ENCODE assay signal across 16 mouse cellular contexts in genomic region chr11:107731498-107731897, GRCm38 (mm10). TPM values are rescaled to one million over a fixed set of nuclear protein-coding genes. Genes with fewer than 3 reads are reported as not detected.
A peak's percentile ranks its signal among the peaks of the same experiment; 100 is the strongest.
DNase-seq lines count a peak whose midpoint lies in the region; ATAC-seq and TF ChIP-seq lines count a peak whose summit lies in the region.
"Had no signal": no experiment of that assay in that cellular context is flagged by ENCODE, and none has a peak within 500 bp of the region (broad histone marks: within the 10 kb centered on the region; RNA-seq: fewer than 3 reads in every experiment).

No protein-coding gene starts in this region.

- CTCF ChIA-PET in Patski (lab: Charles Lee): interaction anchor here (2.0 kb wide), 1 partner anchor 15 kb away, joined by 5 read pairs; the partner anchor contains the start of gene Cacng1

- in situ Hi-C loops in Patski (cut with MboI; ENCODE audit: low pct_unique_long_range_greater_than_20kb): no loop called here

- no peaks in the 10 kb centered on the region for H3K27me3 ChIP-seq in Patski
- H3K27me3 ChIP-seq: limb, embryonic 15.5 days; stomach, embryonic 15.5 days had no signal

- POLR2A ChIA-PET in Patski (lab: Charles Lee): no interaction called here

- peak; percentile 20 for DNase-seq in gastrocnemius, adult 18-20 months (ENCODE audit: low spot score)
- no peak for DNase-seq in gastrocnemius, adult 8-10 months (ENCODE audit: low spot score in 2 of 2)
- peak; percentile 19 for DNase-seq in lung, postnatal 36 days
- DNase-seq in lung, postnatal 25 days (ENCODE audit: low spot score): no peak
- no peak for DNase-seq in Patski (ENCODE audit: low read depth, low spot score)
- peak; percentile 22 for DNase-seq in skeletal muscle tissue, adult 2 months (ENCODE audit: low read depth, low spot score)
- DNase-seq in ovary, postnatal 10 days (ENCODE audit: low spot score): no peak
- DNase-seq: thymus, postnatal 14 days had no signal

- peak; percentile 58 for ATAC-seq in Patski
- ATAC-seq in erythroid progenitor cell, adult 5-6 weeks (replicated peaks; ENCODE audit: low FRiP score, poor library complexity, severe bottlenecking): no peak
- ATAC-seq: hindbrain, embryonic 16.5 days had no signal

- TF ChIP-seq CTCF in Patski (IDR thresholded peaks at IDR 0.05): no peak

RNA-seq across cellular contexts. Expression of gene Cacng1, which starts 15.2 kb away (rescaled TPM):
- total RNA-seq in gastrocnemius, adult 18-20 months (2021): 100 to 1,000 TPM; 326 to 377 TPM
- 100 to 1,000 TPM; 352 to 401 (median 391) TPM for total RNA-seq in gastrocnemius, adult 8-10 months (2022)
- 0.05 TPM for polyA plus RNA-seq in Patski (2021)
- not detected in 2 replicates for total RNA-seq in erythroid progenitor cell, adult 5-6 weeks (2015; ENCODE audit: low replicate concordance)
- total RNA-seq in erythroid progenitor cell, adult 5-6 weeks (2017; ENCODE audit: low replicate concordance): not detected in 2 replicates
- total RNA-seq: megakaryocyte, adult 5-6 weeks had no signal
- polyA plus RNA-seq: embryonic facial prominence, embryonic 11.5 days; forebrain, embryonic 11.5 days; kidney, embryonic 14.5 days had no signal

Comparison
In these comparisons a context has a peak if more than half of its experiments do, and no peak if none do; other contexts are left out.
1. DNase-seq: peak in gastrocnemius, adult 18-20 months (single experiment), lung, postnatal 36 days (single experiment) and skeletal muscle tissue, adult 2 months (single experiment); none in gastrocnemius, adult 8-10 months (0 of 2), lung, postnatal 25 days (single experiment), Patski (single experiment) and ovary, postnatal 10 days (single experiment).
2. RNA of gene Cacng1, which starts 15.2 kb away (total RNA-seq): 352 to 401 TPM in gastrocnemius, adult 8-10 months and 326 to 377 TPM in gastrocnemius, adult 18-20 months; not detected in erythroid progenitor cell, adult 5-6 weeks; every median in the first group is over 100 times any median in the second.